Mouse (Mus musculus): ENCODE measurements around the gene Dpysl4.

Dpysl4 gene

GRCm38 (mm10) chr7:139085629-139086194 is at the start of gene Dpysl4:
Dpysl4 (plus strand) TSS chr7:139086001.
- no peak for DNase-seq

GRCm38 (mm10) chr7:139063406-139063805 is 22.4 kb upstream of the Dpysl4 start:
- DNase-seq = no peak

- peak in 1 of 2 experiments; percentile 46 for DNase-seq
Measured at GRCm38 (mm10) chr7:139068182-139068623, 17.6 kb upstream of the Dpysl4 start.

DNA sequence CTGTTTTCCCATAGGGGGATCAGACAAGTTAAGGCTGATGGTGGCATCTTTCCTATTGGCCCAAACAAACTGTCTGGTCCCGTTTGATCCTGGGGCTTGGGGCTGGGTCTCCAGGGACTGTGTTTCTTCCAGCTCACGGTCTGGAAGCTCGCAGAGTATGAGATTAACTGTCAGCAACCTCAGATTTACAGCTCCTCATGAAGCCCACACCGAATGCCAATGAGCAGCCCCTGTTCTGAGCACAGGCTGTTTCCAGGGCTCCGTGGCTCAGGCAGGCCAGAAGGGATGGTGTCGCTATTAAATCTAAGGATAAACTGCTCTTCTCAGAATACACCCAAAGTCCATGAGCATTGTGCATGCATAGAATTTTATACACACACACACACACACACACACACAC is 11.6 kb upstream of the Dpysl4 start:
- DNase-seq = no peak

DNA sequence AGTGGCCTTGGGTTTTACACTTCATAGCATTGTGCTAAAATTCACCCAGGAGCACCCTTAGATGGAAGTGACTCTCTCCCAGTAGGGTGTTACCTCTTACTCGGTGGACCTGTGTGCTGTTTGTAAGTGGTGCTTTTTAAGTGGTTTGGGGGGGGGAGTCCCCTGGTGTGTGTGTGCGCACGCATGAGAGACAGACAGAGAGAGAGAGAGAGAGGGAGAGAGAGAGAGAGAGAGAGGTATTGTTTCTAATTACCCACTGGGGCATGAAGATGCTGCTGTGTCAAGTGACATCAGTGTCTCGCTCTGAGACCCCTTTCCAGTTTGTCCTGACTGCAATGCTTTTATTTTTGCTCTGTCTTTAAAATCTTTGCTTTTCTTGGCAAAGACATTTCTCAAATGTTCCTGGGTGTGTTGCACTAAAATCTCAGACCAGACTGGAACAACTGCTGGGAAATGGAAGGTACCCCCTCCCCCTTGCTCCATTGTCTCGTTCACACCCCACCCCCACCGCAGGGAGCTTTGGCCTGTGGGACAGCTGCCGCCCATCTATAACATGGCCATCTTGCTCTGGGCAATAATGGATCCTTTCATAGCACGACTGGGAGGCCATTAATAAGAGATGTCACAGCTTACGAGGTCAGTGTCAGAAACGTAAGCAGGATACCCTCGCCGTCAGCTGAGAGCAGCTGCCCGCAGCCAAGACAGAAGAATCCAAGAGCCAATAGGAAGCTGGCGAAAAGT is 10.6 kb upstream of the Dpysl4 start:
- no peak for DNase-seq

DNA sequence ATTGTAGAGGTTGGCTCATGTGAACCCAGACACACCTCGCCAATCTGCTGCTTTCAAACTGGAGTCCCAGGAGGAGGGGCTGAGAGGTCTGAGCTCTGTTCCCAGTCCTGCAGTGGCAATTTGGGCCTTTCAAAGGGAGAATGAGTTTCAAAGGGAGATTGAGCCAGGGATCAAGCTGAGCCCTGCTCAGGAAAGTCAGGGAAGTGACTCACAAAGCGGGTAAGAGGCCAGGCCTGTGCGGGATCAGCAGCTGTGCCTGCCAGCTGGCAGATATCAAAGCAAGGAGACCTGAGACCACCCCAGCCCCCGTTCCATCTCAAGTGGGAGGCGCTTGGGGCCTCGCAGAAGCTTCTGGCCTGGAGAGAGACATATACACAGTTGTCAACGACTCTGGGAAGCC is 8.5 kb upstream of the Dpysl4 start:
- DNase-seq = no peak

DNA sequence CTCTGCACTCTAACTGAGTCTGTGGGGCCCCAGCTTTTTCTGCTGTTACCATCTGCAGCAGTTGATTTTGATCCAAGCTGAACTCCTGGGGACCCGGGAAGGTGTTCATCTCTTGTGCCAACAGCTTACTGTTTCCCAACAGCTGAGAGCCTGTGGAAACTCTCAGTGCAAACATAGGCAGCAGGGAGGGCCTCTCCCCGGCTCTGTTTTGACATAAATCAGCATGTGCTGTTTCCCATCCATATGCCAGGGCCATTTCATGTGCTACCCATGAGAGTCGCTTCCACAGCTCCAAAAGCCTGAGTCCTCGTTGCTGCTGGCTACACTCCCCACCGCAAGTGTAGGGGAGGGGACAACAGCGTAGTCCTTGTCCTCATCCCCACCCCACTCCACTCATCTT is 7.6 kb upstream of the Dpysl4 start:
- DNase-seq = no peak

DNA sequence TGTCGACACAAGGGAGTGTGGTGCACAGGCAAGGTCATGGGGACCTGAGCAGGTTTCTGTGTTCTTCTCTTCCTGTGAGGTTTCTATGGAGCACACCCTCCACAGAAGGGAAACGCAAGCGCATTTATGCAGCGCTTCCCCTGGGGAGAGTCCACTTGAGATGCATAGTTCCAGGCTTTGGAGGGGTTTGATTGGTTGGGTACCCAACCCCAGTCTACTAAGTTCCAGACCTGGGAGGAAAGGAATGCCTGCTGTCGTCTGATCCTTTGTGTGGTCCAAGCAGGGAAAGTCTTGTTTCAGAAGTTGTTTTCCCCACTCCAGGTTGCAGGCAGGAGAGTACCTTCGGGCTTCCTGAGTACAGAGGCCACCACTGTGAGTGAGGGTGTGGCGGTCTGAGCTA is 6.7 kb upstream of the Dpysl4 start:
- DNase-seq = no peak

- no peak for DNase-seq
Measured at GRCm38 (mm10) chr7:139080714-139081113, 5.1 kb upstream of the Dpysl4 start.

GRCm38 (mm10) chr7:139081158-139081557 is 4.6 kb upstream of the Dpysl4 start:
- no peak for DNase-seq

DNA sequence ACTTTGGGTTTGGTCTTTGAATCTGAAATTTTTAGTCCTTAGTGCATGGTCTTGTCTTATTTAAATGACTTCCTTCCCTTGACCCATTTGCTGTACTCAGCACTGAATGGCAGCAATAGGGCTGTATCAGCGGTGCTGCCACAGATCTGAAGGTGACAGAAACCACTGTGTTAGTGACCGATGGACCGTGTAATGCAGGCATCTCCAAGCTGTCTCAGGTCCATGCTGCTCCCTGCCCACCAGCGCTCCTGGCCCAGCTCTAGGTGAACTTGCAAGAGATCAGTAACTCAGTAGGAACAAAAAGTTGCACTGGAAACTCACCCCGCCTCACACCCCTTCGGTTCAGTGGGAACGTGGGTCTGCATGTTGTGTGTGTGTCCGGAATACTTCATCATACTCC is 3.5 kb upstream of the Dpysl4 start:
- no peak for DNase-seq

DNA sequence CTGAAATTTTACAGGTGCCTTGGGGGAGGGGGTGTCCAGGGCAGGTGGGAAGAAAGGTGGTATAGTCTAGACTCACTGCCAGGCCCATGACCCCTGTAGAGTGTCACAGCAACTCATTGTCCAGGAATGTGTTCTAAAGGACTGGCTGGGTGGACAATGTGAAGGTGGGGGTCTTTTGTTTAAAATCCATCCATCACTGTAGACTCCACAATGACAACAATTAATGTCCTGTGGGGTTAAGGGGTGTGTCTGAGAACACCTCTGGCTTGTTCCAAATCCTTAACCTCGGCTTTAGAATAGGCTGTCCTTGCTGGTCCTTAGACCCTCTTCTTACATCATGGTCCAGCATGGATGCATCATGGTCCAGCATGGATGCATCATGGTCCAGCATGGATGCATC is 1.5 kb upstream of the Dpysl4 start:
- DNase-seq = no peak

- no peak for DNase-seq
Measured at GRCm38 (mm10) chr7:139086195-139087158, 676 bp downstream of the Dpysl4 start.

DNA sequence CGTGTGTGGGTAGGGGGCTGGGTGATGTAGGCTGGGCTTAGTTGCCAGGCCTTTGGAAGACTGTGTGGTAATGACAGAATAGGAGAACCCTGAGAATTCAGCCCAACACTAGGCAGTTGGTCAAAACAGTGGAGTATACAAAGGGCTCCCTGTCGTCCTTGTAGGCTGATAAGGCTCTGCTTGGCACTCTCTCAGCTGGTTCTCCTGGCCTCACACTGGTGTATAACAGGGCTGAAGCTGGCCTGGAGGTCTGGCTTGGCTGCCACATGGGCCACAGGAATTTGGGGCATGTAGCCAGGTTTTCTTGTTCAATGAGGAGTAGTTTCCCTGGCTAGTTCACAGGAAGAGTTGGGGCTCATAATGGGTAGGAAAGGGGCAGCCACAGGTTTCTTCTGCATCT is 2.0 kb downstream of the Dpysl4 start:
- DNase-seq = no peak

- DNase-seq = no peak
Measured at GRCm38 (mm10) chr7:139089892-139090874, 4.4 kb downstream of the Dpysl4 start.

- DNase-seq = no peak
Measured at GRCm38 (mm10) chr7:139091681-139092080, 5.9 kb downstream of the Dpysl4 start.

GRCm38 (mm10) chr7:139092676-139093075 is 6.9 kb downstream of the Dpysl4 start:
- DNase-seq = no peak

GRCm38 (mm10) chr7:139093124-139093523 is 7.3 kb downstream of the Dpysl4 start:
- no peak for DNase-seq

DNA sequence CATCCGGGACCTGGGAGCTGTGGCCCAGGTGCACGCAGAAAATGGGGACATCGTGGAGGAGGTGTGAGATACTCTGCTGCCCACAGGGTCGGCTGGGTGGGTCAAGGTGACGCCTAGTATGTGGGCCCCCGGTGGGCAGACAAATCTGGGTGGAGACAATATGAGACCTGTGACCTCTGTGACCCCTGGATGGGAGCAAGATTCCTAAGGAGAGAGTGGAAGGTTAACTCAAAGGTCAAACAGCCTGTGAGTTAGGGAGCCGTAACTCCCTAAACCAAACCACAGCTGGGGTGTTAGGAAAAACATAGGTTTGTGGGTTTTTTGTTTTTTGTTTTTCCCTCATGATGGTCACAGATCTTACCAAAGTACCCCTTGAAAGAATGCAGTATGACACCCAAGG is 8.0 kb downstream of the Dpysl4 start:
- DNase-seq = no peak

GRCm38 (mm10) chr7:139094761-139095160 is 9.0 kb downstream of the Dpysl4 start:
- DNase-seq = no peak

GRCm38 (mm10) chr7:139095282-139095681 is 9.5 kb downstream of the Dpysl4 start:
- no peak for DNase-seq

DNA sequence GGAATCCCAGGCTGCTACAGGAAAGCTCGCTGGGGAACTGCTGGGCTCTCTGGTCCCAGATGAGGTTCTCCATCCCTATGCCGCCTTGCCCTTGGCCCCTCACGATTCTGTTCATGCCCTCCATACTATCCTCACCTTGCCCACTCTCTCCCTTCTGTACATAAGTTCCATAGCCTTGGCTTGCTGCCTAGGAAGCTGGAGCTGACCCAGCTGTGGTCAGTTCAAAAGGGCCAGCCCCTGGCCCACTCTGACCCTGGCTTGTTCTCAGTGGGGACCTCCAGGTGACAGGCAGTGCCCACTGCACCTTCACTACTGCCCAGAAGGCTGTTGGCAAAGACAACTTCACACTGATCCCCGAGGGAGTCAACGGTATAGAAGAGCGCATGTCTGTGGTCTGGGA is 10.6 kb downstream of the Dpysl4 start:
- DNase-seq = no peak

All from spleen, adult 18-20 months (tissue).